Mouse (Mus musculus): Measurements from ENCODE around the gene Tmem258.

DNA sequence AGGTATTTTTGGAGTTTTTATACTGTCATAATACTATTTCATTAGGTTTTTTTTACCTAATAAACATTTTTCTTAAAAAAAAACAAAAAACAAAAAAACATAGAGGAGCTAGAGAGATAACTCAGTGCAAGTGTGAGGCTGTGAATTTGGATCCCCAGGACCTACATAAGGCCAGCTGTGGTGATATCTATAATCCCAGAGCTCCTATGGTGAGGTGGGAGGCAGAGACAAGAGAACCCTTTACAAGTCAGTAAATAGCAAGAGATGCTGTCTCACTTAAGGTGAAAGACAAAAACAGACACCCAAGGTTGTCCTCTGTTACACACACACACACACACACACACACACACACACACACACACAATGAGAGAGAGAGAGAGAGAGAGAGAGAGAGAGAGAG is 34.6 kb upstream of the Tmem258 start:
- TF ChIP-seq CTCF (IDR thresholded peaks at IDR 0.05; ENCODE audit: low read depth): no peak
- no peak for TF ChIP-seq EP300 (optimal IDR thresholded peaks at IDR 0.05)
